In the genomic region with DNA sequence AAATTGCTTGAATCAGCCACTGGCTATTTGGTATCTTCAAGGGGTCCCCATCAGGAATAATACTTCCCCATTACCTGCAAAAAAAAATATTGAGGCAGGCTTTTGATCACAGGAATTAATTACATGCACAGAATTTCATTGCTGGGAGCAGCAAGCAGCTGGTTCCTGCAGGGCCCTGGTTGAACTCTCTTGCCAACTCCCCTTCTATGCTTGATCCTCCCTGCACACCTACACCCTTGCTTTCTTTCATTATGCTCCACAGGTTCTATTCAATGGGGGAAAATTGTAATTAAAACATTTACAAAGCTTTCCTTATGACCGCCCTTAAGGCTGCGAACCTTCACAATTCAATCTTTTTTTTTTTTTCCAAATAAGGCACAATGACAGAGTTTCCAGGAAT, we compare ENCODE assay signal across 23 mouse cellular contexts.
DNase-seq lines count a peak whose midpoint lies in the region; ATAC-seq and TF ChIP-seq lines count a peak whose summit lies in the region.
"Had no signal": no experiment of that assay in that cellular context is flagged by ENCODE, and none has a peak within 500 bp of the region (broad histone marks: within the 10 kb centered on the region; RNA-seq: fewer than 3 reads in every experiment).

No protein-coding gene starts in this region.

- ATAC-seq in forebrain, embryonic 15.5 days (replicated peaks): no peak
- 0 out of 2 replicates have a peak, but pooled peaks have one; percentile 63 for ATAC-seq in midbrain, embryonic 13.5 days
- no peak for ATAC-seq in midbrain, embryonic 16.5 days
- ATAC-seq: CD4-positive, CD25-positive, alpha-beta regulatory T cell, adult 4 months; intestine, embryonic 15.5 days had no signal

- no peaks in the 10 kb centered on the region for H3K27me3 ChIP-seq in forebrain, embryonic 15.5 days
- no peaks in the 10 kb centered on the region for H3K27me3 ChIP-seq in forebrain, embryonic 10.5 days (ENCODE audit: poor library complexity, severe bottlenecking)
- no peaks in the 10 kb centered on the region for H3K27me3 ChIP-seq in midbrain, embryonic 13.5 days
- no peaks in the 10 kb centered on the region for H3K27me3 ChIP-seq in midbrain, embryonic 16.5 days (ENCODE audit: control insufficient read depth, insufficient read depth, low read depth, low read length)
- H3K27me3 ChIP-seq: embryonic facial prominence, embryonic 13.5 days; intestine, embryonic 15.5 days had no signal

- TF ChIP-seq CTCF in brain, embryonic 14.5 days (IDR thresholded peaks at IDR 0.05; ENCODE audit: borderline replicate concordance, extremely low read depth, insufficient read depth, insufficient read length): no peak

- H3K4me1 ChIP-seq in forebrain, embryonic 15.5 days: peaks cover 8% of the 10 kb centered on the region; the same call in 1 of the 2 replicates
- peaks cover 22% of the 10 kb centered on the region for H3K4me1 ChIP-seq in forebrain, embryonic 10.5 days
- peaks cover 10% of the 10 kb centered on the region for H3K4me1 ChIP-seq in midbrain, embryonic 13.5 days (replicated peaks)
- H3K4me1 ChIP-seq in midbrain, embryonic 16.5 days (ENCODE audit: control insufficient read depth, insufficient read depth, low read length): no peaks in the 10 kb centered on the region
- H3K4me1 ChIP-seq: embryonic facial prominence, embryonic 13.5 days; heart, embryonic 10.5 days; intestine, embryonic 15.5 days had no signal

- H3K4me3 ChIP-seq in forebrain, embryonic 15.5 days: no peak overlapping the region
- no peak overlapping the region for H3K4me3 ChIP-seq in forebrain, embryonic 10.5 days
- H3K4me3 ChIP-seq in midbrain, embryonic 13.5 days (replicated peaks): no peak overlapping the region
- H3K4me3 ChIP-seq in midbrain, embryonic 16.5 days (ENCODE audit: low read depth, low read length): no peak overlapping the region
- H3K4me3 ChIP-seq: embryonic facial prominence, embryonic 13.5 days; heart, embryonic 10.5 days; intestine, embryonic 15.5 days had no signal

- DNase-seq in cerebellum, postnatal 10 days: peak; percentile 14 to 22
- no peak for DNase-seq in cerebellum, postnatal 25 days
- DNase-seq in forebrain, embryonic 10.5 days (ENCODE audit: extremely low spot score, low spot score): no peak
- DNase-seq in brain, embryonic 14.5 days (ENCODE audit: low read depth): peak; percentile 52
- DNase-seq: adrenal gland, adult 8-10 months; adrenal gland, postnatal 36 days; B cell, adult 2 months; cerebellum, adult 11 months; cerebellum, adult 8-10 months; cerebellum, postnatal 36 days; gastrocnemius, postnatal 10 days; heart, adult 18-20 months; heart, postnatal 10 days; heart, postnatal 4 days; kidney, adult 18-20 months had no signal

- no peak overlapping the region for H3K9ac ChIP-seq in forebrain, embryonic 15.5 days (replicated peaks)
- no peak overlapping the region for H3K9ac ChIP-seq in midbrain, embryonic 13.5 days (replicated peaks)
- no peak overlapping the region for H3K9ac ChIP-seq in midbrain, embryonic 16.5 days (ENCODE audit: low read depth, low read length)
- H3K9ac ChIP-seq: embryonic facial prominence, embryonic 13.5 days; intestine, embryonic 15.5 days had no signal

- 18% methylated on average over 2 of the region's 2 CpGs for WGBS in forebrain, embryonic 15.5 days
- 32% methylated on average over 2 of the region's 2 CpGs for WGBS in forebrain, embryonic 10.5 days
- WGBS in midbrain, embryonic 13.5 days: 44% methylated on average over 2 of the region's 2 CpGs
- WGBS in midbrain, embryonic 16.5 days: 32% methylated on average over 2 of the region's 2 CpGs

- 0 out of 2 replicates have a peak overlapping the region, but pooled peaks have one; percentile 11 for H3K27ac ChIP-seq in forebrain, embryonic 15.5 days (replicated peaks)
- no peak overlapping the region for H3K27ac ChIP-seq in forebrain, embryonic 10.5 days
- 0 out of 2 replicates have a peak overlapping the region, but pooled peaks have one; percentile 9 for H3K27ac ChIP-seq in midbrain, embryonic 13.5 days
- no peak overlapping the region for H3K27ac ChIP-seq in midbrain, embryonic 16.5 days (ENCODE audit: low read length)
- H3K27ac ChIP-seq: embryonic facial prominence, embryonic 13.5 days; heart, embryonic 10.5 days; intestine, embryonic 15.5 days had no signal

- no peaks in the 10 kb centered on the region for H3K36me3 ChIP-seq in forebrain, embryonic 15.5 days
- H3K36me3 ChIP-seq in forebrain, embryonic 10.5 days (replicated peaks): no peaks in the 10 kb centered on the region
- no peaks in the 10 kb centered on the region for H3K36me3 ChIP-seq in midbrain, embryonic 13.5 days
- H3K36me3 ChIP-seq in midbrain, embryonic 16.5 days (ENCODE audit: control insufficient read depth, insufficient read depth, low read length): no peaks in the 10 kb centered on the region
- H3K36me3 ChIP-seq: embryonic facial prominence, embryonic 13.5 days; G1E; heart, embryonic 10.5 days; intestine, embryonic 15.5 days had no signal

- no peak overlapping the region for H3K4me2 ChIP-seq in forebrain, embryonic 15.5 days (replicated peaks)
- no peak overlapping the region for H3K4me2 ChIP-seq in midbrain, embryonic 13.5 days (replicated peaks)
- H3K4me2 ChIP-seq in midbrain, embryonic 16.5 days (ENCODE audit: low read length): no peak overlapping the region
- H3K4me2 ChIP-seq: embryonic facial prominence, embryonic 13.5 days; intestine, embryonic 15.5 days had no signal

- H3K9me3 ChIP-seq in forebrain, embryonic 15.5 days: no peaks in the 10 kb centered on the region
- no peaks in the 10 kb centered on the region for H3K9me3 ChIP-seq in forebrain, embryonic 10.5 days
- H3K9me3 ChIP-seq in midbrain, embryonic 13.5 days: 0 out of 2 replicates have a peak, but pooled peaks cover 2% of the 10 kb centered on the region
- no peaks in the 10 kb centered on the region for H3K9me3 ChIP-seq in midbrain, embryonic 16.5 days (replicated peaks; ENCODE audit: control insufficient read depth, low read length, poor library complexity, severe bottlenecking)
- H3K9me3 ChIP-seq: embryonic facial prominence, embryonic 13.5 days; heart, embryonic 10.5 days; intestine, embryonic 15.5 days had no signal

- TF ChIP-seq POLR2A in brain, embryonic 14.5 days (IDR thresholded peaks at IDR 0.05; ENCODE audit: borderline replicate concordance, extremely low read depth, insufficient read depth, insufficient read length, poor library complexity, severe bottlenecking): no peak

Comparison
In these comparisons a context has a peak if more than half of its experiments do, and no peak if none do; other contexts are left out.
1. DNase-seq: peak in cerebellum, postnatal 10 days (2 of 2) and brain, embryonic 14.5 days (single experiment); none in cerebellum, postnatal 25 days (0 of 2) and forebrain, embryonic 10.5 days (single experiment).
2. H3K27ac ChIP-seq: peak in forebrain, embryonic 15.5 days (single experiment) and midbrain, embryonic 13.5 days (single experiment); none in forebrain, embryonic 10.5 days (single experiment) and midbrain, embryonic 16.5 days (single experiment).